Mouse (Mus musculus): ENCODE measurements around the gene Lims1. TPM values are rescaled to one million over a fixed set of nuclear protein-coding genes. Genes with fewer than 3 reads are reported as not detected.
A peak's percentile ranks its signal among the peaks of the same experiment; 100 is the strongest.

Lims1 gene
- polyA plus RNA-seq, 1 experiment from 2014 or later, result 89.9 TPM

- 63% methylated on average over 3 of the region's 3 CpGs for WGBS
- Histone ChIP-seq H3K27ac (ENCODE audit: low read depth, low read length) (no peak overlapping the region), H3K9me3 (ENCODE audit: control insufficient read depth, low read length) (no peaks in the 10 kb centered on the region), H3K9ac (ENCODE audit: low read depth, low read length) (no peak overlapping the region), H3K4me3 (ENCODE audit: low read depth, low read length) (no peak overlapping the region), H3K36me3 (ENCODE audit: control insufficient read depth, insufficient read depth, low read length) (no peaks in the 10 kb centered on the region), H3K4me1 (replicated peaks; ENCODE audit: control insufficient read depth, insufficient read depth, low read length) (0 out of 2 replicates have a peak, but pooled peaks cover 2% of the 10 kb centered on the region), H3K27me3 (ENCODE audit: control insufficient read depth, insufficient read depth, low read length) (no peaks in the 10 kb centered on the region), H3K4me2 (replicated peaks; ENCODE audit: low read depth, low read length) (no peak overlapping the region)
- ATAC-seq (ENCODE audit: low FRiP score), result peak; percentile 43; the same call in 1 of the 2 replicates
- no peak for DNase-seq (ENCODE audit: low spot score)
Observed at GRCm38 (mm10) chr10:58383282-58383681, 60.0 kb downstream of the Lims1 start.

GRCm38 (mm10) chr10:58383761-58384160, 60.5 kb downstream of the Lims1 start:
- H3K9me3 ChIP-seq (ENCODE audit: control insufficient read depth, low read length), result no peaks in the 10 kb centered on the region
- H3K4me3 ChIP-seq (ENCODE audit: low read depth, low read length), result no peak overlapping the region
- no peak overlapping the region for H3K9ac ChIP-seq (ENCODE audit: low read depth, low read length)
- DNase-seq (ENCODE audit: low spot score) (no peak), ATAC-seq (ENCODE audit: low FRiP score) (peak; percentile 20; the same call in 1 of the 2 replicates)
- no peak overlapping the region for H3K27ac ChIP-seq (ENCODE audit: low read depth, low read length)
- WGBS, result 84% methylated on average over 2 of the region's 2 CpGs
- no peaks in the 10 kb centered on the region for H3K36me3 ChIP-seq (ENCODE audit: control insufficient read depth, insufficient read depth, low read length)
- H3K4me1 ChIP-seq (replicated peaks; ENCODE audit: control insufficient read depth, insufficient read depth, low read length), result 0 out of 2 replicates have a peak, but pooled peaks cover 2% of the 10 kb centered on the region
- H3K4me2 ChIP-seq (replicated peaks; ENCODE audit: low read depth, low read length), result no peak overlapping the region
- H3K27me3 ChIP-seq (ENCODE audit: control insufficient read depth, insufficient read depth, low read length), result no peaks in the 10 kb centered on the region

GRCm38 (mm10) chr10:58385629-58386028, 62.4 kb downstream of the Lims1 start:
- H3K9me3 ChIP-seq (ENCODE audit: control insufficient read depth, low read length), result no peaks in the 10 kb centered on the region
- 0 out of 2 replicates have a peak, but pooled peaks cover 2% of the 10 kb centered on the region for H3K4me1 ChIP-seq (replicated peaks; ENCODE audit: control insufficient read depth, insufficient read depth, low read length)
- ATAC-seq (ENCODE audit: low FRiP score) (no peak), DNase-seq (ENCODE audit: low spot score) (no peak)
- no peaks in the 10 kb centered on the region for H3K36me3 ChIP-seq (ENCODE audit: control insufficient read depth, insufficient read depth, low read length)
- H3K4me2 ChIP-seq (replicated peaks; ENCODE audit: low read depth, low read length), result no peak overlapping the region
- no peak overlapping the region for H3K4me3 ChIP-seq (ENCODE audit: low read depth, low read length)
- H3K9ac ChIP-seq (ENCODE audit: low read depth, low read length), result no peak overlapping the region
- 92% methylated on average over 5 of the region's 5 CpGs for WGBS
- H3K27me3 ChIP-seq (ENCODE audit: control insufficient read depth, insufficient read depth, low read length), result no peaks in the 10 kb centered on the region
- no peak overlapping the region for H3K27ac ChIP-seq (ENCODE audit: low read depth, low read length)

DNA sequence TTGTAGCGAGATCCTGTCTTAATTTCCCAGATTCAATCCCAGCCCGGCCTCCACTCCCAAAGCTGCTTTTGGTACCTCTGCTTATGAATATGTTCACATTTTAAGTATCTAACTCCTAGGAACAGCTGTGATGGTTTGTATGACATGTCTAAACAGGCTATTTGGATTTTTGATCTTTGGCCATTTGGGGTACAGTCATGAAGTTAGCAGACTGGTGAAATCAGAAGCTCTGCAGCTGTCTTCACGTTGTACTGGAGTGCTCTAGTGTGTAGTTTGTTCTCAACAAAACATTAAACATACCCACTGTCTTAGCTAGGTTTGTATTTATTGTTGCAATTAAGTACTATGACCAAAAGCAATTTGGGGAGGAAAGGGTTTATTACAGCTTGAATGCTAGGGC, 63.7 kb downstream of the Lims1 start:
- 94% methylated on average over 3 of the region's 3 CpGs for WGBS
- no peak overlapping the region for H3K9ac ChIP-seq (ENCODE audit: low read depth, low read length)
- no peak overlapping the region for H3K4me3 ChIP-seq (ENCODE audit: low read depth, low read length)
- no peak overlapping the region for H3K27ac ChIP-seq (ENCODE audit: low read depth, low read length)
- DNase-seq (ENCODE audit: low spot score), result no peak
- 0 out of 2 replicates have a peak, but pooled peaks cover 2% of the 10 kb centered on the region for H3K4me1 ChIP-seq (replicated peaks; ENCODE audit: control insufficient read depth, insufficient read depth, low read length)
- H3K36me3 ChIP-seq (ENCODE audit: control insufficient read depth, insufficient read depth, low read length), result no peaks in the 10 kb centered on the region
- H3K27me3 ChIP-seq (ENCODE audit: control insufficient read depth, insufficient read depth, low read length), result no peaks in the 10 kb centered on the region
- H3K9me3 ChIP-seq (ENCODE audit: control insufficient read depth, low read length), result no peaks in the 10 kb centered on the region
- no peak for ATAC-seq (ENCODE audit: low FRiP score)
- H3K4me2 ChIP-seq (replicated peaks; ENCODE audit: low read depth, low read length), result no peak overlapping the region

- Histone ChIP-seq H3K9me3 (ENCODE audit: control insufficient read depth, low read length) (no peaks in the 10 kb centered on the region), H3K27ac (ENCODE audit: low read depth, low read length) (no peak overlapping the region), H3K27me3 (ENCODE audit: control insufficient read depth, insufficient read depth, low read length) (no peaks in the 10 kb centered on the region), H3K4me1 (replicated peaks; ENCODE audit: control insufficient read depth, insufficient read depth, low read length) (no peaks in the 10 kb centered on the region), H3K36me3 (ENCODE audit: control insufficient read depth, insufficient read depth, low read length) (no peaks in the 10 kb centered on the region), H3K4me2 (replicated peaks; ENCODE audit: low read depth, low read length) (no peak overlapping the region), H3K4me3 (ENCODE audit: low read depth, low read length) (no peak overlapping the region), H3K9ac (ENCODE audit: low read depth, low read length) (no peak overlapping the region)
- DNase-seq (ENCODE audit: low spot score) (no peak), ATAC-seq (ENCODE audit: low FRiP score) (no peak)
- WGBS, result 83% methylated on average over 3 of the region's 3 CpGs
Observed at GRCm38 (mm10) chr10:58388648-58389047, 65.4 kb downstream of the Lims1 start.

- no peak for ATAC-seq (ENCODE audit: low FRiP score)
- H3K27ac ChIP-seq (ENCODE audit: low read depth, low read length), result no peak overlapping the region
- H3K9me3 ChIP-seq (ENCODE audit: control insufficient read depth, low read length), result no peaks in the 10 kb centered on the region
- H3K4me2 ChIP-seq (replicated peaks; ENCODE audit: low read depth, low read length), result no peak overlapping the region
- no peak overlapping the region for H3K9ac ChIP-seq (ENCODE audit: low read depth, low read length)
- H3K4me3 ChIP-seq (ENCODE audit: low read depth, low read length), result no peak overlapping the region
- DNase-seq (ENCODE audit: low spot score), result no peak
- H3K4me1 ChIP-seq (replicated peaks; ENCODE audit: control insufficient read depth, insufficient read depth, low read length), result no peaks in the 10 kb centered on the region
- WGBS, result 86% methylated on average over 3 of the region's 3 CpGs
- no peaks in the 10 kb centered on the region for H3K27me3 ChIP-seq (ENCODE audit: control insufficient read depth, insufficient read depth, low read length)
- H3K36me3 ChIP-seq (ENCODE audit: control insufficient read depth, insufficient read depth, low read length), result no peaks in the 10 kb centered on the region
Observed at GRCm38 (mm10) chr10:58389151-58389550, 65.9 kb downstream of the Lims1 start.

DNA sequence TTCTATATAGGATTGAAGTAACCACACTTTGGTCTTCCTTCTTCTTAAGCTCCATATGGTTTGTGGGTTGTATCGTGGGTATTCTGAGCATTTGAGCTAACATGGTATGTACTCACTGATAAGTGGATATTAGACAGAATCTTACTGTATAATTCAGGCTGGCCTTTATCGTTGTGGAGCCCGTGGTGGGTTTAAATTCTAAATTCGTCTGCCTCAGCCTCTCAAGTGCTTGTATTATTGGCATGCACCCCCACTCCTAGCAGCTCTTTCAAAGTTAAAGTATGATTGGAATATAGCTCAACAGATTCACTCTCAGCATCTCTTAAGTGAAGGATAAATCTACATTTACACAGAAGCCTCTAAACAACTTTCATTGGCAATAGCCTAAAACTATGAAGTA, 69.2 kb downstream of the Lims1 start:
- no peaks in the 10 kb centered on the region for H3K4me1 ChIP-seq (replicated peaks; ENCODE audit: control insufficient read depth, insufficient read depth, low read length)
- no peak overlapping the region for H3K9ac ChIP-seq (ENCODE audit: low read depth, low read length)
- H3K4me3 ChIP-seq (ENCODE audit: low read depth, low read length), result no peak overlapping the region
- ATAC-seq (ENCODE audit: low FRiP score) (no peak), DNase-seq (ENCODE audit: low spot score) (no peak)
- no peak overlapping the region for H3K4me2 ChIP-seq (replicated peaks; ENCODE audit: low read depth, low read length)
- 95% methylated on average over 4 of the region's 4 CpGs for WGBS
- no peaks in the 10 kb centered on the region for H3K36me3 ChIP-seq (ENCODE audit: control insufficient read depth, insufficient read depth, low read length)
- H3K27me3 ChIP-seq (ENCODE audit: control insufficient read depth, insufficient read depth, low read length), result no peaks in the 10 kb centered on the region
- H3K27ac ChIP-seq (ENCODE audit: low read depth, low read length), result no peak overlapping the region
- no peaks in the 10 kb centered on the region for H3K9me3 ChIP-seq (ENCODE audit: control insufficient read depth, low read length)

DNA sequence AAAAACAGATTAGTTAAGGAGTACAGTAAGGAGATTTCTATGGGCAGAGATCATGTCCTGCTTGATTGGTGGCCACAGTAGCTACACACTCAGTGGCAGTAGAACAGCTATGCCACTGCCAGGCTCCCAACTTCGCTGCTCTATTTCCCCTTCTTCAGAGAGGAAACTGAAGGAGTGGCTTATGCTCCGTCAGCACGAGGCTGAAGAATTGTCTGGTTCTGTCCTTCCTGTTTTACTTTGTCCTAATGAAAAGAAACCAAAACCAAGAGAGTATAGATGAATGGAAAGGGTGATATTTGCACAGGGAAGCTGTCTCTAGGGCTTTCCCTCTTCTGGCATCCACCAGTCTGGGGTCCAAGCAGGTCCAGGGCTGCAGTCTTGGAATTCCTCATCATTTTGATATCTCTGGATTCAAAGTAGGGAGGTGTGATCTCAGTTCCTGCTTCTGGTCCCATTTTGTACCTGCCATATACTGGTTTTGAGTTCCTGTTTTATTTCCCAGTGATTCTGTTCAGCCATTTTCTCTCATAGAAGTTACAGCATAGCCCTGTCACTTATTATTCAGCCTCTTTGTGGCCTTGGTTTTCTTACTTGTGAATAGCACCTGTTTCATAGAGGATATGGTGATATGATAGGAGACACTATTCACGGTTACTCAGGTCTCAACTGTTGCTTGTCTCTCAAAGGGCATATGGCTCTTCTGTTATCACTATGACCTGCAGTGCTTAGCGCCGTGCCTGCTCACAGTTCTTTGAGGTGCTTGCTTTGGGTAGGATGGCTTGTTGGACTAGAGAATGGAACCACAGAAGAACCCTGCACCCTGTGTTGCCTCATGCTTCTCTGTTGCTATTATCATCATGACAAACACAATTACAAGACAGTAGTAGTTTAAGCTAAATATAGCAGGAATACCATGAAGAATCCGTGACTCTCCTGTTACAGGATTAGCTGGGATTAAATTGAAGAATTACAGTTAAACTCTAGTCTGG, 70.1 kb downstream of the Lims1 start:
- Histone ChIP-seq H3K4me2 (replicated peaks; ENCODE audit: low read depth, low read length) (no peak overlapping the region), H3K4me3 (ENCODE audit: low read depth, low read length) (no peak overlapping the region), H3K27ac (ENCODE audit: low read depth, low read length) (no peak overlapping the region), H3K4me1 (replicated peaks; ENCODE audit: control insufficient read depth, insufficient read depth, low read length) (no peaks in the 10 kb centered on the region), H3K36me3 (ENCODE audit: control insufficient read depth, insufficient read depth, low read length) (no peaks in the 10 kb centered on the region), H3K9me3 (ENCODE audit: control insufficient read depth, low read length) (no peaks in the 10 kb centered on the region), H3K9ac (ENCODE audit: low read depth, low read length) (no peak overlapping the region), H3K27me3 (ENCODE audit: control insufficient read depth, insufficient read depth, low read length) (no peaks in the 10 kb centered on the region)
- WGBS, result 87% methylated on average over 7 of the region's 7 CpGs
- DNase-seq (ENCODE audit: low spot score), result no peak
- ATAC-seq (ENCODE audit: low FRiP score), result no peak

DNA sequence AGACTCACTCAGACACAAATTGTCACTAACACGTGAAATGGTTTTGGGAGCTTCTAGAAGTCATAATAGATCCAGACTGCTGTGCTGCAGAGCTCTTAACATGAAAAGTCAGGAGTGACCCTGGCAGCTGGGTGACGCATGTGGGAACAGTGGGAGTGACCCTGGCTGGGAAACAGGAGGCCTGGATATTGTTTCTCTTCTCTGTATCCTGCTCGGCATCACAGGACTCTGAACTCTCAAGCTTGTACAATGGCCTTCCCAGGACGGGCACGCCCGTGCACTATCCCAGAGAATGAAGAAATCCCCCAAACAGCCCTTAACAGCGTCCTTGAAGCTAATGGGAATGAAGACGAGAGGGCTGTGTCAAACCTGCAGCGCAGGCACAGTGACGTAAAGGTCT, 70.9 kb downstream of the Lims1 start:
- no peak for DNase-seq (ENCODE audit: low spot score)
- Histone ChIP-seq H3K36me3 (ENCODE audit: control insufficient read depth, insufficient read depth, low read length) (no peaks in the 10 kb centered on the region), H3K9me3 (ENCODE audit: control insufficient read depth, low read length) (no peaks in the 10 kb centered on the region), H3K27ac (ENCODE audit: low read depth, low read length) (no peak overlapping the region), H3K4me1 (replicated peaks; ENCODE audit: control insufficient read depth, insufficient read depth, low read length) (no peaks in the 10 kb centered on the region), H3K4me2 (replicated peaks; ENCODE audit: low read depth, low read length) (no peak overlapping the region), H3K27me3 (ENCODE audit: control insufficient read depth, insufficient read depth, low read length) (no peaks in the 10 kb centered on the region), H3K4me3 (ENCODE audit: low read depth, low read length) (no peak overlapping the region), H3K9ac (ENCODE audit: low read depth, low read length) (no peak overlapping the region)
- ATAC-seq (ENCODE audit: low FRiP score), result no peak
- WGBS, result 68% methylated on average over 10 of the region's 10 CpGs
